Mouse (Mus musculus) lung, adult 2 months (tissue): ENCODE measurements at regions not wholly inside any gene's neighbourhood (a gene's known extent, or its start where the extent isn't known, plus 50 kb on each side); places are given as distances from the start of the nearest gene placed in this dataset.

ENCODE experiments used
- DNase-seq: peaks from one replicate; pipeline ENCODE4 v3.0.0; 2022
- H3K4me1 ChIP-seq: fragments of 200-500 bp; 2 replicates; pipeline ENCODE4 v1.6.1; 2011; ENCODE audit warnings: low read length; ENCODE audit not compliant: control insufficient read depth, insufficient read depth
- H3K4me3 ChIP-seq: fragments of 200-500 bp; replicated peaks from 2 replicates; pipeline ENCODE3; 2011; ENCODE audit warnings: low read depth, mild to moderate bottlenecking, control low read depth, low read length; ENCODE audit errors: extremely low read depth
- CTCF ChIP-seq: fragments of 200-500 bp; IDR thresholded peaks from 2 replicates; pipeline ENCODE4 v1.5.1; 2011; ENCODE audit warnings: mild to moderate bottlenecking, low read length, control low read depth; ENCODE audit not compliant: insufficient read depth
- POLR2A ChIP-seq: fragments of 200-500 bp; IDR thresholded peaks from 2 replicates; pipeline ENCODE4 v1.6.1; 2011; ENCODE audit warnings: low read depth, mild to moderate bottlenecking, control low read depth, low read length, borderline replicate concordance; ENCODE audit errors: extremely low read depth
- WGBS: fragments of 180-500 bp; shearing (Covaris S2); methylation state at CpG from one replicate; pipeline ENCODE4 v1.1.7; 2018; 5-methylcytosine and 5-hydroxymethylcytosine counted together

DNA sequence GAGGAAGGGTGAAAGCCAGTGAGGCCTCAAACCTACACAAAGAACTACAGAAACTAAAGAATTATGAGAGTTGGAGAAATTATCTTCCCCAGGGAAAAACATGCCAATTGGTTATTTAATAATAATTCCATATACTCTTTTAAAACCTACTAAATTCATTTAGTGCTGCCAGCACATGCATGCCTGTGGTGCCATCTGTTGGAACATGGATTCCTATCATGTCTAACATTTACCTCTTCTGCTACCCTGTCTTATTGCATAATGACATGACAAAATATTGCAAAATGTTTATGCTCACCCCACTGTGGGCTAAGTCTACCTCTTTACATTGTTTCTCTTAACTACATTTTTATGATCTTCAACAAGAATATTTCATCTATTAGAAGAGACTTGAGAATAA is 178.7 kb upstream of the 4933412E24Rik start:
- H3K4me1 ChIP-seq, result no peaks in the 10 kb centered on the region
- TF ChIP-seq CTCF (no peak), POLR2A (no peak)
- no peak for DNase-seq
- no peak overlapping the region for H3K4me3 ChIP-seq

DNA sequence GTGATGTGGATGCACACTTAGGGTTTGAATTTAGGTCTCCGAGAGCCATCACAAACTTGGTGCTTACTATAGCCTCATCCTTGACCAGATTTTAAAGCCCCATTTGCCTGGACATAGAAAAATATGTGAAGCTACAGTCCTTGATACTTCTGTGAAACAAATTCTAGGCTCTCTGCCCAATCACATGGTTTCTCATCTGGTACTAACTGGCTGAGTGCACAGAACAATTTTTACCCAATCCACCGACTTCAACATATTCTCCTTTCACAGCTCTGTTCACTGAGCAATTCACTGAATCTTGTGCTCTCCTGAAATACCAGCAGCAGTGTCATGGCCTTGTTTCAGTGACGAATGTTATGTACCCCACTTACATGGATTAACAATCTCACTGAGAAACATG is 176.7 kb upstream of the 4933412E24Rik start:
- no peak overlapping the region for H3K4me3 ChIP-seq
- H3K4me1 ChIP-seq, result no peaks in the 10 kb centered on the region
- no peak for DNase-seq
- 80% methylated on average over 3 of the region's 3 CpGs for WGBS
- TF ChIP-seq CTCF (no peak), POLR2A (no peak)

DNA sequence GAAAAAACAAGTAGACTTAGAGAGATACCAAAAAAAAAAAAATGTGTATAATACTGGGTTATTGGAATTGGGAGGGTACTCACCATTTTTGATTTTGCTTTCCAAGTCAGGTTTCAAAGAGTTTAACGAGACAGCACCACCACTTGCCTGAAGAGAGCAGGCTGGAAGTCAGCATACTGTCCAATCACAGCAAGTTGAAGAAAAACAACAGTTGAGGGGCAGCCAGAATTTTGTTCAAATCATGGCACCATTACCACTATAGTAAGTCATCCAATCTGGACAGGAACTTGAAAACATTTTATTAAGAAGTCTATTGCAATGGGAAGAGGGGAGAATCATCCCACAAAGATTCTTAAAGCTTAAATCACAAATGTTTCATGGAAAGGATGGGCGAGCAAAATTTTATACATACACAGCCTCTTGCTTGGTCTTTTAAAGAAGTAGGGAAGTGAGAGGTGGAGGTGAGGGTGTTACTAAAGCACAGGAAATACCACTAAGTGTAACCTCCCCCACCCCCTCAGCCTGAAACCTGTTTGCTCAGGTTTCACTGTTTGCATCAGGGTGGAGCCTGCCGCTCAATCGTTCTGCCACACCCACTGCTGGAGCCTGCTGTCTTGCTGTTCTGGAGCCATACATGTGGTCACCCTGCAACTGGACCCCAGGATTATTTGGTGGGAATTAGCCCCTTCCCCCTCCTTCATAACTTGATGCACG is 170.7 kb upstream of the 4933412E24Rik start:
- TF ChIP-seq CTCF (no peak), POLR2A (no peak)
- Histone ChIP-seq H3K4me1 (no peaks in the 10 kb centered on the region), H3K4me3 (no peak overlapping the region)
- WGBS, result 45% methylated on average over 5 of the region's 5 CpGs
- DNase-seq, result no peak

DNA sequence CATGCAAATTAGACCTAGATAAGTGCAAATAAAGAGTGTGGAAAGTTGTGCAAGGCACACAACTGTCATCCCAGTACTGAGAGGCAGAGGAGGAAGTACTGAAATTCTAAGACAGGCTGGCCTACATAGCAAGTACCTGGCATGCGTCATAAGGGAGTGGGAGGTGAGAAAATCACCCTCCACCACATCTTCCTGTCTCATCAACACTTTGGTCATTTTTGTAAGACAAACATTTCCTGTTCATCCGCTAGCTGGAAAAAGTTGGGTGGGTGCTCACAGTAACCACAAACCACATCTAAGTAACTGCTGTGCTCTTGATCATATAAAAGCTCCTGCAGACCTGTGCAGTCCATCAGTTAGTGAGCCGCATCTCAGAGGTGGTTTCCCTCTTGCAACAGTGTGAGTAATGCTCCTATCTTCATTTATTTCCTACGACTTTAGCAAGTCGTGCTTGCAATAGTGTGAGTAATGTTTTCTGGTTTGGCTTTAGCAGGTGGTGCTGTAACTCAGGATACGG is 125.2 kb upstream of the 4933412E24Rik start:
- WGBS, result 62% methylated on average over 6 of the region's 6 CpGs
- H3K4me1 ChIP-seq, result no peaks in the 10 kb centered on the region
- H3K4me3 ChIP-seq, result no peak overlapping the region
- DNase-seq, result no peak
- TF ChIP-seq CTCF (no peak), POLR2A (no peak)

DNA sequence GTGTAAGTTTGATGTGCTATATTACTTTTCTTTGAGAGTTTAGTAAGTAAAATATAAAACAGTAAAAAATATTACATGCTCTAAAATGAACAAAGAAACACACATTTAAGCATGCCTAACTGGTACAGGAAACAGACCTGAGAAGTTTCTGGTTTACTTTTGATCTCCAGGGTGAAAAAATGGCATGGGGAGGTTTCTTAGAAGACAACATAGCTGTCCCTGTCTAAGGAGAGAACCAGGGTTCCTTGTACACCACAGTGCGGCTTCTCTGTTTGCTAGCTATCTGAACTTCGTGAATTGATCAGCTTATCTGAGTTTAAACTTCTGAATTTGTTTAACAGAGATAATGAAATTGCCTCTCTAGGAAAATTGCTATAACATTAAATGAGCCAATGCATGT is 120.3 kb upstream of the 4933412E24Rik start:
- H3K4me3 ChIP-seq, result no peak overlapping the region
- no peaks in the 10 kb centered on the region for H3K4me1 ChIP-seq
- TF ChIP-seq POLR2A (no peak), CTCF (no peak)
- 59% methylated on average over 2 of the region's 2 CpGs for WGBS
- DNase-seq, result no peak

DNA sequence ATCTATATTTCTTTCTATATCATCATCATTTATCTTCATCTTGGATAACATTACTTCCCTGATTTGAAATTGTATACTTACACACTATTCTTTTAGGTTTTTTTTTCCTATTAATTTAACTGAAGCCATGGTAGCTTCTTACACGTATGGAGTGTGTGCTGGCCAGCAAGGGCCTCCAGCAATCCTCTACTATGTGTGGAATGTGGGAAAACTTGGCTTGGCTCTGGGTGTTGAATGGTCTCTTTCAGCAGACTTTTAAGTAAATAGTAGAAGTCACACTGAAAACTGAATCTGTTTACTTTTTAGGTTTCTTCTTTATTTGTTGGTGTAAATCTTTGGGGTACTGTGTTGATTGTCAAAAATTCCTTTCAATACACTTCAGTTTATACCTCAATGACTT is 118.1 kb upstream of the 4933412E24Rik start:
- no peak for DNase-seq
- Histone ChIP-seq H3K4me3 (no peak overlapping the region), H3K4me1 (no peaks in the 10 kb centered on the region)
- TF ChIP-seq CTCF (no peak), POLR2A (no peak)
- 26% methylated on average over 1 of the region's 1 CpGs for WGBS

DNA sequence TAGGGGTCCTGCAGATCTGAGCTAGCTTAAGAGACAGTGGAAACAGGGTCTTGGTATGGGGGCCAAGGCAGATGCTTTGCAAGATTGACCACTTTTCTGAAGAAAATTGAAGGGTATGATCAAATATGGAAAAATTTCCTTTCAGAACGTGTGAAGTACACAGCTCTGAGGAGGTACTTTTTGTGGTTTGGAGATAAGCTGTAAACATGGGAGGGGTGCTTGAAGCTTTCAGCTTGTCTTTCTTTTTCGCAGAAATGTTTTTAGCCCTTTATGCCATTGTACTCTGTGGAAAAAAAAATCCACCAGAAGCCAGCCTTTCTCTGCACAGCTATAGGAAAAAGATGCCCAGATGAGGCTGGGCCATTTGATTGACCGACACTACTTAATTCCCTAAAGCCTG is 116.3 kb upstream of the 4933412E24Rik start:
- Histone ChIP-seq H3K4me1 (no peaks in the 10 kb centered on the region), H3K4me3 (no peak overlapping the region)
- TF ChIP-seq CTCF, result no peak
- TF ChIP-seq POLR2A, result no peak
- WGBS, result 66% methylated on average over 3 of the region's 3 CpGs
- no peak for DNase-seq

DNA sequence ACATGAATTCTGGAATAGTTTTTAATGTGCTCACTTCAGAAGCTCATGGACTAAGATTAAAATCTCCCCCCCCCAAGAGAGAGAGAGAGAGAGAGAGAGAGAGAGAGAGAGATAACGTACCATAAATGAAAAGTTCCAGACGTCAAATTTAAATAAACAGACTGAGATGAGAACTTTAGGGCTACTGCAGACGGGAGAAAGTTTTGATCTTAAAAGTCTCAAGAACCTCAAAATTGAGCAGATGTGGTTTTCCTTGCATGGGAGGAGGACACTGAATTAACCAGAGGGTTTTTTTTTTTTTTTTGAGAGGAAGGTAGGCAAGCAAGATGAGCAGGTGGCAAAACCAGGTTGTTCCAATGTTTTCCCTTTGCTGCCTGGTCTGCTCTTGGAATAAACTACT is 108.0 kb upstream of the 4933412E24Rik start:
- no peak for DNase-seq
- no peak overlapping the region for H3K4me3 ChIP-seq
- no peaks in the 10 kb centered on the region for H3K4me1 ChIP-seq
- TF ChIP-seq CTCF (no peak), POLR2A (no peak)
- WGBS, result 41% methylated on average over 3 of the region's 3 CpGs

DNA sequence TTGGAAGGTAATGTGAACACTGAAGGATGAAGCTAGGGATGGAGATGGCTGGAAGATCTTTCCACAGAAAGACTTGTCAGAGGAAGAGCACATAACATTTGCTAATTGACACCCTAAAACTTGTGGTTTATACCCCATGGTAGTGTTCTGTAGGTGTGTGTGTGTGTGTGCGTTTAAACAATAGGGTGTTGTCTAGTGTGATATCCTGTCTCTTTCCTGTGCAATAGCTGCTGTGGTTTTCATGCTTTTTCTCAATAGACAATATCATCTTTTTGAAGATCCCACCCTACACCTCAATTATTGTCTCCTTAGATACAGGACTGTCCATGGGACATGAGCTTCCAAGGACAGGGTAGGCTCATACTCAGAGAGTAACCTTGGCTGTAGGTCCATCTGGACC is 103.5 kb upstream of the 4933412E24Rik start:
- H3K4me3 ChIP-seq, result no peak overlapping the region
- TF ChIP-seq POLR2A (no peak), CTCF (no peak)
- DNase-seq, result no peak
- H3K4me1 ChIP-seq, result no peaks in the 10 kb centered on the region
- WGBS, result 64% methylated on average over 1 of the region's 1 CpGs

DNA sequence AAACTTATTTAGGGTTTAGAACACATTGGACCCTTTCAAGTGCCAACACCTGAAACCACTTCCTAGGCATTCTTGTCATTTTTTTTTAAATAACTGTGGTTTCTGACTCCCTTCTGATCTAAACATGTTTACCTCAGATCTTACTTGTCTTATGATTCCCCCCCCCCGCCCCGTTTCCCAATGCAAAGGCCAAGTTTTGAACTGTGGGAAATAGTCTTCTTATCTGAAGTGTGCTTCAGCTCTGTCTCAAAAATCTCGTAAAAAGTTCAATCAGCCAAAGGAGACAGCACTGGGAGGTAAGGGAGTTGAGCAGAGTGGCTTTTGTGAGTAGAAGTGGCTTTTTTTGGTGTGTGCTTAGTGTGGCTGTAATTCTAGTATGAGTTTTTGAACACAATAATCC is 95.5 kb upstream of the 4933412E24Rik start:
- Histone ChIP-seq H3K4me1 (no peaks in the 10 kb centered on the region), H3K4me3 (no peak overlapping the region)
- DNase-seq, result no peak
- TF ChIP-seq POLR2A (no peak), CTCF (no peak)
- 60% methylated on average over 3 of the region's 3 CpGs for WGBS

DNA sequence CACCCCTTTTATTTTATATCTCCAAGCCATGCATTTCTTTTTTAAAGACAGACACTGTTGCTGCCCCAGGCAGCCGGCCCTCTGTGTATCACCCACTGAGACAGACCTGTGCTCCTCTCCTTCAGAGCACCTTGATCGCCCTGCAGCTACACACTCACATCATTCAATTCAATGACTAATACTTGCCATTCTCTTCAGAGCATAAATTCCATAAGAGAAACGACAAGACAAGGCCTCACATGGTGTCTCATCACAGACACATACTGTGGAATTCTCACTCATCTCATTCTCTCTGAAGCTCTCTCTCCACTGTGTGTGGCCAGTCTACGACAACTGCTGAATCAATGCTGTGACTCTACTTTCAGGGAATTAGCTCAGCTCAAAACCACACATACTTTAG is 94.6 kb upstream of the 4933412E24Rik start:
- H3K4me1 ChIP-seq, result no peaks in the 10 kb centered on the region
- DNase-seq, result no peak
- H3K4me3 ChIP-seq, result no peak overlapping the region
- WGBS, result 74% methylated on average over 4 of the region's 4 CpGs
- no peak for TF ChIP-seq POLR2A
- TF ChIP-seq CTCF, result no peak
